Mouse (Mus musculus) limb, embryonic 11.5 days (tissue): ENCODE measurements around the gene Acsl1. TPM values are rescaled to one million over a fixed set of nuclear protein-coding genes. Genes with fewer than 3 reads are reported as not detected.
"Not testable (repeated sequence)": the region's sequence is repeated elsewhere in the genome, so short reads cannot be mapped to it uniquely, and the experiment has no call there.

Experiments used
- ATAC-seq: fragments of 200-750 bp; cut with Nextera tagmentation; 2 replicates; pipeline ENCODE4 v1.8.0; 2017; ENCODE audit warnings: low read depth; ENCODE audit not compliant: insufficient number of reproducible peaks, low FRiP score, low TSS enrichment
- DNase-seq: peaks from one replicate; pipeline ENCODE4 v3.0.0-alpha.2; 2015; ENCODE audit warnings: low spot score
- H3K27ac ChIP-seq: fragments of 300-500 bp; sonication (generic); replicated peaks from 2 replicates; pipeline ENCODE4 v1.5.1; 2014; ENCODE audit warnings: low read depth, mild to moderate bottlenecking, low read length
- H3K27me3 ChIP-seq: fragments of 300-500 bp; sonication (generic); 2 replicates; pipeline ENCODE4 v1.6.1; 2014; ENCODE audit warnings: mild to moderate bottlenecking, low read length, mixed read lengths; ENCODE audit not compliant: control insufficient read depth, insufficient read depth
- H3K36me3 ChIP-seq: fragments of 300-500 bp; sonication (generic); 2 replicates; pipeline ENCODE4 v1.6.1; 2014; ENCODE audit warnings: mild to moderate bottlenecking, low read length, moderate library complexity, mixed read lengths; ENCODE audit not compliant: control insufficient read depth, insufficient read depth
- H3K4me1 ChIP-seq: fragments of 300-500 bp; sonication (generic); 2 replicates; pipeline ENCODE4 v1.6.1; 2014; ENCODE audit warnings: low read length, mixed read lengths; ENCODE audit not compliant: control insufficient read depth, insufficient read depth
- H3K4me2 ChIP-seq: fragments of 300-500 bp; sonication (generic); 2 replicates; pipeline ENCODE4 v1.6.1; 2014; ENCODE audit warnings: low read depth, mild to moderate bottlenecking, moderate library complexity; ENCODE audit not compliant: severe bottlenecking
- H3K4me3 ChIP-seq: fragments of 300-500 bp; sonication (generic); 2 replicates; pipeline ENCODE4 v1.5.1; 2014; ENCODE audit warnings: low read depth, low read length
- H3K9ac ChIP-seq: fragments of 300-500 bp; sonication (generic); 2 replicates; pipeline ENCODE4 v1.6.1; 2014; ENCODE audit warnings: mild to moderate bottlenecking, low read length
- H3K9me3 ChIP-seq: fragments of 300-500 bp; sonication (generic); 2 replicates; pipeline ENCODE4 v1.6.1; 2016; ENCODE audit warnings: low read length; ENCODE audit not compliant: control insufficient read depth
- WGBS: fragments of 180-500 bp; shearing (Covaris S2); extraction: QIAGEN DNeasy Blood & Tissue Kit; methylation state at CpG from one replicate; pipeline ENCODE4 v1.1.7; 2014; 5-methylcytosine and 5-hydroxymethylcytosine counted together
- polyA plus RNA-seq: library from polyadenylated mRNA; unstranded; fragments of >200 nt; fragmentation: Nextera tagmentation; extraction: Ambion mirVana; gene quantifications from 2 replicates; pipeline ENCODE4 v1.2.1, GENCODE M21; 2014

Acsl1 gene
- polyA plus RNA-seq, 1 experiment from 2014 or later = 6.9 TPM

DNA sequence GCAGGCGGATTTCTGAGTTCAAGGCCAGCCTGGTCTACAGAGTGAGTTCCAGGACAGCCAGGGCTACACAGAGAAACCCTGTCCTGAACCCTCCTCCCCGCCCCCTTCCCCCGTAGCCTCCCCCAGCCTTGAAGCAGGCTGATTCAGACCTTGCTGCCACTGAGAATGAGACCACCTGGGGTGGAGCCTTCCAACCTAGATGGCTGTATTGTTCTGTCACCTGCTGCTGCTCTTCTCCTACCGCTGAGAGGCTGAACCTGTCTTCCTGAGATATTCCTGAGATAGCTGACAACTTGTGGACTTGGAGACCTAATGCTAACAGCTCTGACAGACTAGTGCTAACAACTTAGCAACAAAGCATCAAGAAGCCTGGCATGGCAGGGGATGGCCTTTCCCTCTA, 113.5 kb downstream of the Acsl1 start:
- H3K27me3 ChIP-seq, H3K36me3 ChIP-seq, ATAC-seq, H3K4me1 ChIP-seq, H3K4me2 ChIP-seq, H3K4me3 ChIP-seq, DNase-seq, H3K9ac ChIP-seq, H3K9me3 ChIP-seq, H3K27ac ChIP-seq: not testable (repeated sequence)
- 51% methylated on average over 4 of the region's 4 CpGs for WGBS

DNA sequence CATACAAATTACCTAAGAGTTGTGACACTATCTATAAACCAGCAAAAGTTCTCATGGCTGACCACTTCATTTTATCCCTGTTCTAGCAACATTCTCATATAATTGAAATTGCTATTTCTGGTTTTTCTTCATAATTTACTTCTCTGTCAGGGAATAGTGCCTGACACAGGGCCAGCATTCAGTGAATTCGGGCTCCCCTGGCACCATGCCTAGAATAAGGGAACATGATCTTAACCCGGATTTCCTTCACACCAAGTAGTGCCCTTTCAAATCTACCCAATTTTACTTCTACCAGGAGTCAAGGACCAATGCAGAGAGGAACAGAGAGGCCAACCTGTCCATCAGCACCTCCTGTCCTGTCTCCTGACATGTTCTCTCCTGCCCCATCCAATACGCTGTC, 114.7 kb downstream of the Acsl1 start:
- no peak overlapping the region for H3K4me2 ChIP-seq
- no peak for ATAC-seq
- H3K9me3 ChIP-seq = no peaks in the 10 kb centered on the region
- H3K4me1 ChIP-seq = no peaks in the 10 kb centered on the region
- 87% methylated on average over 3 of the region's 3 CpGs for WGBS
- H3K36me3 ChIP-seq = no peaks in the 10 kb centered on the region
- H3K4me3 ChIP-seq = no peak overlapping the region
- DNase-seq = no peak
- H3K27me3 ChIP-seq = no peaks in the 10 kb centered on the region
- H3K27ac ChIP-seq = no peak overlapping the region
- no peak overlapping the region for H3K9ac ChIP-seq

Other genes with a start within 250 kb of the Acsl1 start
- gene Helt, start 176.4 kb upstream of the Acsl1 start, polyA plus RNA-seq = not detected in 2 replicates
- 27.9 and 28.5 TPM in 2 replicates for gene Cenpu, start 81.0 kb downstream of the Acsl1 start, polyA plus RNA-seq
- 10.8 and 11.0 TPM in 2 replicates for gene Primpol, start 146.2 kb downstream of the Acsl1 start, polyA plus RNA-seq
- 136 and 142 TPM in 2 replicates for gene Casp3, start 146.3 kb downstream of the Acsl1 start, polyA plus RNA-seq